Mouse (Mus musculus): Measurements from ENCODE around the gene Chmp4b. TPM values are rescaled to one million over a fixed set of nuclear protein-coding genes. Genes with fewer than 3 reads are reported as not detected.

Gene Chmp4b
- 100 to 1,000 TPM; 236 to 263 TPM for total RNA-seq (2021)
- polyA plus RNA-seq (2012; rRNA removed), result 96.3 and 114 TPM in 2 replicates
- long read RNA-seq, transcript Chmp4b-201 (5 exons, 1,616 nt), result major isoform, 47 of 56 reads
- long read RNA-seq, partial matches to known transcripts, result 1 of 56 reads
- long read RNA-seq, other reads (novel, unspliced or antisense), result 8 of 56 reads

GRCm38 (mm10) chr2:154651363-154651762, at the start of gene Chmp4b:
Chmp4b (plus strand) TSS chr2:154651705.
- DNase-seq, result no peak

- no peak for DNase-seq
These were observed 48.4 kb upstream of the Chmp4b start for GRCm38 (mm10) chr2:154603007-154603637.

GRCm38 (mm10) chr2:154603638-154604153, 47.8 kb upstream of the Chmp4b start, which contains the start of gene Pxmp4:
Pxmp4 (minus strand) TSS chr2:154603708.
- DNase-seq, result peak; percentile 99

GRCm38 (mm10) chr2:154604156-154604555, 47.3 kb upstream of the Chmp4b start:
- no peak for DNase-seq

GRCm38 (mm10) chr2:154606965-154607364, 44.5 kb upstream of the Chmp4b start:
- DNase-seq, result no peak

- DNase-seq, result no peak
These were observed 42.3 kb upstream of the Chmp4b start for GRCm38 (mm10) chr2:154609050-154609767.

DNA sequence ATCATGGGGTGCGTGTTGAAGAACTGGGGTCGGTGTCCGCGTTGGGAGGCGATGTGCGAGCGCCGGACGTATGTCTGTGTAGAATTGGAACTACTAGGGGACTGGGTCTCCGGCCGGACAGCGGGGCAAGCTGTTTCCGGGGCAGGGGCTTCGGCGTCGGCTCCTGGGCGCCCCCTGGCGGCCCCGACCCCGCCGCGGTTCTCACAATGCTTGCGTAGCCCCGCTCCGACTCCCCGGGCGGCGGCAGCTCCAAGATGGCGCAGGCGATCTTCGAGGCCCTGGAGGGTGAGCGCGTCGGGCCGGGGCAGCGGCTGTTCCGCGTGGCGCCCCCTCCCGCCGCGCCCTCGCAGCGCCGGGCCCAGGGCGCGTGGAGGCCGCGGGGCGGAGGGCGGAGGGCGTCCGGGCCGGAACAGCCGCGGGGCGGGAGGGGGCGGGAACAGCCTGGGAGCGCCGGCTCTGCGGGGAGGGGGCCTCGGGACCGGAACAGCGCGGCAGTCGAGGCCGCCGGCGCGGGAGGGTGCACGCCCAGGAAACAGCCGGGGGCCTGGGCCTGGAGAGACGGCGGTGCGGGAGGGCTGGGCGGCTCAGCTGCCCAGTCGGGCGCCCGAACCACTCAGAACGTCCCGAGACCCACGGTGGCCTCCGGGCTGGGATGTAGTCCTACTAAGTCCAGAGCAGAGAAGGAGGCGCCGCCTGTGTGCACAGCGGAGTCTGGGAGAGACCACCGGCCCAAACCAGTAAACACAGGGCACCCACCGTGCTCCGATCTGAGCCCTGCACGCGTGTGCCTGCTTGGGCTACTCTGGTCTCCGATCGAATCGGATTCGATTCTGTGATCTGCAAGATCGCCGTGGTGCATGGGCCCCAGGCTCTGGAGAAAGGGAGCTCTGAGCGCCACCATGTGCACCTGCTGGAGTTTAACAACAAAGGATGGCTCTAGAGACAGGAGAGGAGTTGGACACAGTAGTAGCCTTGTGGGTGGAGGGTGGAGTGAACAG, 38.1 kb upstream of the Chmp4b start, which contains the start of the genes Zfp341 and 4930519P11Rik:
Zfp341 (plus strand) TSS at position 180 of the 998 bp plus-strand sequence.
4930519P11Rik (minus strand) TSS at position 320 of the 998 bp plus-strand sequence.
- DNase-seq, result peak; percentile 93

GRCm38 (mm10) chr2:154614841-154615576, 36.5 kb upstream of the Chmp4b start:
- DNase-seq, result no peak

GRCm38 (mm10) chr2:154615674-154616073, 35.8 kb upstream of the Chmp4b start:
- DNase-seq, result no peak

GRCm38 (mm10) chr2:154617061-154617460, 34.4 kb upstream of the Chmp4b start:
- no peak for DNase-seq

DNA sequence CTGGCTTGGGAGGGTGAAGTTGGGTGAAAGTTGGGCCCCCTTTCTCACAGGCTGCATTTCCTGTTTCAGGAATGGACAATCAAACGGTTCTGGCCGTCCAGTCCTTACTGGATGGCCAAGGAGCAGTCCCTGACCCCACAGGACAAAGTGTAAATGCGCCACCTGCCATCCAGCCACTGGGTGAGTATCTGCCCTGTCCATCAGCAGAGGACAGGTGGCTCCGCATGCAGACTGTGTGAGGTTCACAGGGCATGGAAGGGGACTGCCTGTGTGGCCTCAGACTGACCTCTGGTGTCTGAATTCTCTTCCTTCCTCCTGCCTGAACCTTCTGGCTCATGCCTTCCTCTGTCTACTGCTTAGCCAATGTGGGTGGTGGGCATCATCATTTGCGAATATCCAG, 29.8 kb upstream of the Chmp4b start:
- DNase-seq, result no peak

GRCm38 (mm10) chr2:154624137-154624536, 27.4 kb upstream of the Chmp4b start:
- no peak for DNase-seq

- no peak for DNase-seq
These were observed 21.0 kb upstream of the Chmp4b start for GRCm38 (mm10) chr2:154630531-154630930.

- no peak for DNase-seq
These were observed 19.2 kb upstream of the Chmp4b start for GRCm38 (mm10) chr2:154632203-154632780.

GRCm38 (mm10) chr2:154633039-154633742, 18.3 kb upstream of the Chmp4b start:
- no peak for DNase-seq

GRCm38 (mm10) chr2:154633876-154634644, 17.4 kb upstream of the Chmp4b start:
- DNase-seq, result no peak

DNA sequence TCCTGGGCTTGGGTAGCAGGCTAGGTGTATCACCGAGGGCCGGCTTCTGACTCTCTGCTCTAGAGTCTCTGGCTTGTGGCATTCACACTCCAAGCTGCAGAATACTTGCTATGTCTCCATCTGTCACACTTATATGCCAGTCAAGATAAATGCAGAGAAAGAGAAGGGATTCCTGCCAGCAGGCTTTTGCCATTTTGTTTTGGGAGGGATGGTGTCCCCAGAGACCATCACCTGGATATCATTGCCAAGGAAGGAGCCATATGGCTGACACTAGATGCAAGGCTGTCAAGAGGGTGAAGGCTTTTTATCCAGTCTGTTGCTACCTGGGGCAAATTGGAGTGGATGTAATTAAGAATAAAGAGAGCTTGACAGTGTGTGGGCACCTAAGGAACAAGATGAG, 15.7 kb upstream of the Chmp4b start:
- DNase-seq, result no peak

- DNase-seq, result no peak
These were observed 13.0 kb upstream of the Chmp4b start for GRCm38 (mm10) chr2:154638521-154638920.

DNA sequence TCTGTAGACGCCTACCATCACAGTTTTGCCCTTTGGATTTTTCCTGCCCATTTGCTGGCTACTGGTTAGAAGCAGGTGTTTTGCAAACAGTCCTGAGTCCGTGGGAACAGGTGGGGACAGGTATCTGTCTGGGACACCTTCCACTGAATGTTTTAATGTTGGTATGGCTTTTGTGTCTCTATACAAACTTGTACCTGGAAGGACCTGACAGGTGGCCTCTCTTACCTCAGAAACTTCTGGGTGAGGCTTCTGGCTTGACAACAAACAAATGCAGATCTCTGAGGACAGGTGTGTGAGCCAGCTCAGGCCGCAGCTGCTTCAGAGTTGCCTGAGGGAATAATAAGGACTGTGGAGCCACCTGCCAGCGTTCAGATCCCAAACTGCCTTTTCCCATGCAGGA, 12.4 kb upstream of the Chmp4b start:
- no peak for DNase-seq
